Mouse (Mus musculus): ENCODE results near the gene Hist1h1c. TPM values are rescaled to one million over a fixed set of nuclear protein-coding genes. Genes with fewer than 3 reads are reported as not detected.
"Not testable (repeated sequence)": the region's sequence is repeated elsewhere in the genome, so short reads cannot be mapped to it uniquely, and the experiment has no call there.

Gene Hist1h1c
- total and polyA plus RNA-seq, 3 experiments: 55.5 to 185 (median 147) TPM

DNA sequence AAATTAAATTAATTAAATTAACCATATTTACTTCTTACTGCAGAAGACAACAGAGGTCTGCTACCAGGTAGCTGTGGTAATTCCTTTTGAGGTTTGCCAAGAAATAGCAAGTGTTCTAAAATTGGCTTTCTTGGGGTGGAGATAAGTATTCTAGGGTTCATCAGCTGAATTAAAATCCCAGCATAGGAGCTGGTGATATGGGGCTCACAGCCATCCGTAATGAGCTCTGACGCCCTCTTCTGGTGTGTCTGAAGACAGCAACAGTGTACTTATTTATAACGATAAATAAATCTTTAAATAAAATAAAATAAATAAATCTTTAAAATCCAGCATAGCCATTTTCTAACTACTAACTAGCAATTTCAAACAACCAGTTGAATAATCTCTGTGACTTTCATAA lies 38.8 kb upstream of the Hist1h1c start:
- Histone ChIP-seq H3K27me3 (ENCODE audit: control insufficient read depth, insufficient read depth, low read length) (no peaks in the 10 kb centered on the region), H3K9ac (ENCODE audit: low read depth, low read length) (no peak overlapping the region), H3K79me2 (replicated peaks; ENCODE audit: control insufficient read depth, insufficient read depth, low read length) (no peaks in the 10 kb centered on the region), H3K4me1 (ENCODE audit: control insufficient read depth, insufficient read depth, low read length) (peaks cover 2% of the 10 kb centered on the region; the same call in 1 of the 2 replicates), H3K4me3 (no peak overlapping the region), H3K27ac (no peak overlapping the region), H3K36me3 (ENCODE audit: control insufficient read depth, insufficient read depth, low read length) (no peaks in the 10 kb centered on the region)
- no peak for DNase-seq
- intact Hi-C loops (cut with DNase I): loop anchor here (2.0 to 10.0 kb wide), 4 partner anchors 15 to 1985 kb away; partner anchors contain the start of genes Hist1h2ah, Hist1h2ai, Hist1h2bc and Hist1h2bk
- peak; percentile 26 for TF ChIP-seq CTCF (IDR thresholded peaks at IDR 0.05)
- no peak for TF ChIP-seq POLR2A (IDR thresholded peaks at IDR 0.05; ENCODE audit: insufficient read depth, low read depth, low read length)
- WGBS: 67% methylated on average over 3 of the region's 3 CpGs

DNA sequence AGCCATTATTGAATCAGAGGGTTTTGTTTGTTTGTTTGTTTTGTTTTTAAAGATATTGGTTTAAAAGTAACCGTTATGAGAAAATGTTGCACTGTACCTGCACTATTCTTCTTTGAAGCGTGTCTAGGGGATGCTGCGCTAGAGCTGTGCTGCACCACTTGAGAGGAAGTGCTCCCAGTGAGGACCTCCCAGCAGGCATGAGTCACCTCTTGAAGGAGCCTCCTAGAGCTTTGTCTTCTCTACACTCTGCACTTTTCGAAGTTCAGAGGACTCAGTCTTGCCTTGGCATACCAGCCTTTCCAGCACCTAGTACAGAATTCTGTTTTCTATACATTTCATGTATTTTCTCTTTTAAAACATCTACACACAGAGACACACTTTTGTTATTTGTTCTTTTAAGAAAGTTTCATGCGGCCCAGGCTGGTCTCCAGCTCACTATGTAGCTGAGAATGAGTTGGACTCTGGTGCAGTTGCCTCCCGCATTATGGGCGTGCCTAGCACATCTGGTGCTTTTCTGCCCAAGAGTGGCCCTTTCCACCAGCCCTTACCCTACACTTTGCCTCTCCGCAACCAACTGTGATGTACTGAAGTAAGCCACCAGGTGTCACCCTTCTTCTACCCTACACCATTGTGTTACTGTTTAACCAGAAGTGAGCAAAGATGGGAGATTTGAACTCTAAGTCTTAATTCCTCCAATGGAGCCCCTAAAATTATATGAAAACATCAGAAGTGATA lies 37.7 kb upstream of the Hist1h1c start:
- no peaks in the 10 kb centered on the region for H3K27me3 ChIP-seq (ENCODE audit: control insufficient read depth, insufficient read depth, low read length)
- WGBS: 10% methylated on average over 8 of the region's 8 CpGs
- H3K79me2 ChIP-seq (replicated peaks; ENCODE audit: control insufficient read depth, insufficient read depth, low read length): no peaks in the 10 kb centered on the region
- no peak overlapping the region for H3K9ac ChIP-seq (ENCODE audit: low read depth, low read length)
- H3K27ac ChIP-seq: no peak overlapping the region
- no peaks in the 10 kb centered on the region; the same call in 1 of the 2 replicates for H3K36me3 ChIP-seq (ENCODE audit: control insufficient read depth, insufficient read depth, low read length)
- peak; percentile 67 to 76 for DNase-seq
- intact Hi-C loops (cut with DNase I): loop anchor here (1.0 kb wide), 1 partner anchor 31 kb away; no protein-coding TSS in a partner anchor
- no peak overlapping the region for H3K4me3 ChIP-seq
- TF ChIP-seq CTCF (IDR thresholded peaks at IDR 0.05): peak; percentile 96
- TF ChIP-seq POLR2A (IDR thresholded peaks at IDR 0.05; ENCODE audit: insufficient read depth, low read depth, low read length): no peak
- 0 out of 2 replicates have a peak, but pooled peaks have one; percentile 52 for TF ChIP-seq EP300 (IDR thresholded peaks at IDR 0.05; ENCODE audit: insufficient read depth, low read depth, low read length)
- peaks cover 2% of the 10 kb centered on the region; the same call in 1 of the 2 replicates for H3K4me1 ChIP-seq (ENCODE audit: control insufficient read depth, insufficient read depth, low read length)

DNA sequence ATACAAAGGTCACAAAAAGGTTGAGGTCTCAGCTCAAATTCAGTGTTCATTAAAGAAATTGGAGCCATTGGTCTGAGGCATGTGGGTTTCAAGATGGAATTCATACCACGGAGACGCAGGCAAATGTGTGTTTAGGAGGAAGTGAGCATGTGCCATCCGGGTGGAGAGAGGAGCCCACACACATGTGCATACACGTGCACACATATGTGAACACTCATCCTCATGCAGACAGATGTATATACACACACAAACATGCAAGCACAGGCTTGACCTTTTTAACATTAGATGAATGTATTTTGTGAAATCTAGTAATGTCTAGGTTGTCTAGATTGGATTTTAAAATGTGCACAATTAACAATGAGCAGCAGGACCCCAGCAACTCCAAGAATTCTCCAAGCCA lies 36.4 kb upstream of the Hist1h1c start:
- H3K27ac ChIP-seq: no peak overlapping the region
- 74% methylated on average over 4 of the region's 4 CpGs for WGBS
- peaks cover 2% of the 10 kb centered on the region; the same call in 1 of the 2 replicates for H3K4me1 ChIP-seq (ENCODE audit: control insufficient read depth, insufficient read depth, low read length)
- H3K79me2 ChIP-seq (replicated peaks; ENCODE audit: control insufficient read depth, insufficient read depth, low read length): no peaks in the 10 kb centered on the region
- H3K4me3 ChIP-seq: no peak overlapping the region
- no peak overlapping the region for H3K9ac ChIP-seq (ENCODE audit: low read depth, low read length)
- no peak for DNase-seq
- no peaks in the 10 kb centered on the region for H3K27me3 ChIP-seq (ENCODE audit: control insufficient read depth, insufficient read depth, low read length)
- intact Hi-C loops (cut with DNase I): no loop called here
- H3K36me3 ChIP-seq (ENCODE audit: control insufficient read depth, insufficient read depth, low read length): no peaks in the 10 kb centered on the region; the same call in 1 of the 2 replicates
- TF ChIP-seq POLR2A (IDR thresholded peaks at IDR 0.05; ENCODE audit: insufficient read depth, low read depth, low read length) (no peak), EP300 (IDR thresholded peaks at IDR 0.05; ENCODE audit: insufficient read depth, low read depth, low read length) (no peak), CTCF (IDR thresholded peaks at IDR 0.05) (no peak)

DNA sequence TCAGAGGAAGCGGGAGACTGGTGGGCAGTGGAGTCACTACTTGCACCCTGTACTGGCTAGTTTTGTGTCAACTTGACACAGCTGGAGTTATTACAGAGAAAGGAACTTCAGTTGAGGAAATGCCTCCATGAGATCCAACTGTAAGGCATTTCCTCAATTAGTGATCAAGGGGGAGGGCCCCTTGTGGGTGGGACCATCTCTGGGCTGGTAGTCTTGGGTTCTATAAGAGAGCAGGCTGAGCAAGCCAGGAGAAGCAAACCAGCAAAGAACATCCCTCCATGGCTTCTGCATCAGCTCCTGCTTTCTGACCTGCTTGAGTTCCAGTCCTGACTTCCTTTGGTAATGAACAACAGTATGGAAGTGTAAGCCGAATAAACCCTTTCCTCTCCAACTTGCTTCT lies 35.8 kb upstream of the Hist1h1c start:
- WGBS: 55% methylated on average over 2 of the region's 2 CpGs
- DNase-seq; H3K4me3 ChIP-seq; intact Hi-C loops (cut with DNase I); H3K9ac ChIP-seq (ENCODE audit: low read depth, low read length); H3K4me1 ChIP-seq (ENCODE audit: control insufficient read depth, insufficient read depth, low read length); H3K79me2 ChIP-seq (replicated peaks; ENCODE audit: control insufficient read depth, insufficient read depth, low read length); H3K36me3 ChIP-seq (ENCODE audit: control insufficient read depth, insufficient read depth, low read length); H3K27ac ChIP-seq; H3K27me3 ChIP-seq (ENCODE audit: control insufficient read depth, insufficient read depth, low read length): not testable (repeated sequence)

DNA sequence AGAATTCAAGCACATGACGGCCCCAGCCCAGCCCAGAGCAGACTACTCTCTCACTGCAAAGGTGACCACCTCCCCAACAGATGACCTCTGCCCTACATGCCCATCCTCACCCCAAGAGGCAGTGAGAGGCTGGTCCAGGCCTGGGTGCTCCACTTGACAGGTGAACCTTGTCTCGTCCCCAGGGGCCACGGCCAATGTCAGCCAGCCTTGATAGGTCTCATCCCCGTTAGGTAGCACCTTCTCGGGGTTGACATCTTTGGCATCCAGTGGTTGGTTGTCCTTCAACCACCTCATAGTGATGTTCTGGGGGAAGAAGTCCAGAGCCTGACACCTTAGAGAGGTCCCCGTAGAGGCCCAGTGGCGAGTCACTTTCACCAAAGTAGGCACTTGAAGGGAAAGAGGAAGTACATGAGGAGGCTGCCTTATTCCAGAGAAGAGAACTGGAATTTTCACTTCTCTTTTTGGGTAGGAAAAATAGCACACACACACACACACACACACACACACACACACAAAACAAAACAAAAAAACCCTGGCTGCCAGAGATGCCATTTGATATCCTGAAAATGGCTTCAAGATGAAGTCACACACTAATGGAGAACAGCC lies 32.8 kb upstream of the Hist1h1c start:
- TF ChIP-seq POLR2A (IDR thresholded peaks at IDR 0.05; ENCODE audit: insufficient read depth, low read depth, low read length): no peak
- no peak for TF ChIP-seq CTCF (IDR thresholded peaks at IDR 0.05)
- no peak for TF ChIP-seq EP300 (IDR thresholded peaks at IDR 0.05; ENCODE audit: insufficient read depth, low read depth, low read length)
- 88% methylated on average over 7 of the region's 7 CpGs for WGBS
- no peak overlapping the region for H3K9ac ChIP-seq (ENCODE audit: low read depth, low read length)
- no peak overlapping the region for H3K4me3 ChIP-seq
- intact Hi-C loops (cut with DNase I): no loop called here
- no peak overlapping the region for H3K27ac ChIP-seq
- H3K27me3 ChIP-seq (ENCODE audit: control insufficient read depth, insufficient read depth, low read length): no peaks in the 10 kb centered on the region
- no peaks in the 10 kb centered on the region for H3K79me2 ChIP-seq (replicated peaks; ENCODE audit: control insufficient read depth, insufficient read depth, low read length)
- no peak for DNase-seq
- peaks cover 3% of the 10 kb centered on the region for H3K4me1 ChIP-seq (ENCODE audit: control insufficient read depth, insufficient read depth, low read length)
- H3K36me3 ChIP-seq (ENCODE audit: control insufficient read depth, insufficient read depth, low read length): no peaks in the 10 kb centered on the region; the same call in 1 of the 2 replicates

DNA sequence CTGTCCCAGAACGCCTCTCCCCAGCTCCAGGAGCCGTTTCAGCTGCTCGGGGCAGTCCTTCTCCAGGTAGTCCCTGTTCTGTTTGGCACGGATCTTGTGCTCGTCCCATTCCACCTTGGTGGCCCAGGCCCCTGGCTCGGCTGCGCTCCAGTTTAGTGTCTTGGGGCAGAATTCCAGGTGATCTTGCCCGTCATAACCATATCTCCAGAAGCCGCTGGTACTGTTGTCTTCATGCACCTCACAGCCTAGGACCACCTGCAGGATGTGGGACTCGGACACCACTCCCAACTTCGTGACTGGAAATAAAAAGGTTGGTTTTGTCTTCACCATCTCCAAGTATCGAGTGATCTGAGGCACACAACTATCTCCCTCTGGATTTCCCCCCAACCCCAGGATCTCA lies 31.8 kb upstream of the Hist1h1c start:
- DNase-seq: peak in 1 of 2 experiments; percentile 2
- Histone ChIP-seq H3K27ac (no peak overlapping the region), H3K27me3 (ENCODE audit: control insufficient read depth, insufficient read depth, low read length) (no peaks in the 10 kb centered on the region), H3K4me1 (ENCODE audit: control insufficient read depth, insufficient read depth, low read length) (peaks cover 2% of the 10 kb centered on the region), H3K9ac (ENCODE audit: low read depth, low read length) (no peak overlapping the region), H3K79me2 (replicated peaks; ENCODE audit: control insufficient read depth, insufficient read depth, low read length) (no peaks in the 10 kb centered on the region), H3K4me3 (no peak overlapping the region), H3K36me3 (ENCODE audit: control insufficient read depth, insufficient read depth, low read length) (no peaks in the 10 kb centered on the region; the same call in 1 of the 2 replicates)
- no peak for TF ChIP-seq CTCF (IDR thresholded peaks at IDR 0.05)
- 95% methylated on average over 12 of the region's 12 CpGs for WGBS
- intact Hi-C loops (cut with DNase I): no loop called here
